Mouse (Mus musculus) stomach, embryonic 16.5 days (tissue): ENCODE data around the gene Smim23. TPM values are rescaled to one million over a fixed set of nuclear protein-coding genes. Genes with fewer than 3 reads are reported as not detected.
A peak's percentile ranks its signal among the peaks of the same experiment; 100 is the strongest.

Experiments
- ATAC-seq: fragments of 200-750 bp; cut with Nextera tagmentation; 2 replicates; pipeline ENCODE4 v1.8.0; 2017; ENCODE audit warnings: moderate number of reproducible peaks, moderate TSS enrichment; ENCODE audit not compliant: insufficient read depth, low FRiP score
- H3K27ac ChIP-seq: fragments of 300-500 bp; sonication (generic); 2 replicates; pipeline ENCODE4 v1.5.1; 2014; ENCODE audit warnings: low read length
- H3K27me3 ChIP-seq: fragments of 300-500 bp; sonication (generic); 2 replicates; pipeline ENCODE4 v1.6.1; 2014; ENCODE audit warnings: low read length, control low read depth, mixed read lengths; ENCODE audit not compliant: control insufficient read depth, insufficient read depth
- H3K36me3 ChIP-seq: fragments of 300-500 bp; sonication (generic); 2 replicates; pipeline ENCODE4 v1.6.1; 2014; ENCODE audit warnings: low read length; ENCODE audit not compliant: control insufficient read depth, insufficient read depth
- H3K4me1 ChIP-seq: fragments of 300-500 bp; sonication (generic); 2 replicates; pipeline ENCODE4 v1.6.1; 2014; ENCODE audit warnings: low read length, control low read depth, mixed read lengths; ENCODE audit not compliant: control insufficient read depth, insufficient read depth
- H3K4me2 ChIP-seq: fragments of 300-500 bp; sonication (generic); 2 replicates; pipeline ENCODE4 v1.6.1; 2014; ENCODE audit warnings: low read depth, low read length, mixed read lengths
- H3K4me3 ChIP-seq: fragments of 300-500 bp; sonication (generic); replicated peaks from 2 replicates; pipeline ENCODE4 v1.5.1; 2014; ENCODE audit warnings: mild to moderate bottlenecking, low read length
- H3K9ac ChIP-seq: fragments of 300-500 bp; sonication (generic); 2 replicates; pipeline ENCODE4 v1.6.1; 2014; ENCODE audit warnings: low read length
- H3K9me3 ChIP-seq: fragments of 300-500 bp; sonication (generic); replicated peaks from 2 replicates; pipeline ENCODE4 v1.6.1; 2016; ENCODE audit warnings: low read length, control low read depth; ENCODE audit not compliant: control insufficient read depth
- WGBS: fragments of 180-500 bp; shearing (Covaris S2); extraction: QIAGEN DNeasy Blood & Tissue Kit; methylation state at CpG from one replicate; pipeline ENCODE4 v1.1.7; 2014; 5-methylcytosine and 5-hydroxymethylcytosine counted together
- polyA plus RNA-seq: library from polyadenylated mRNA; unstranded; fragments of >200 nt; fragmentation: Nextera tagmentation; extraction: Ambion mirVana; gene quantifications from 2 replicates; pipeline ENCODE4 v1.2.1, GENCODE M21; 2015

Gene Smim23
- polyA plus RNA-seq, 1 experiment from 2014 or later = not detected

- Histone ChIP-seq H3K27me3 (no peaks in the 10 kb centered on the region), H3K9ac (no peak overlapping the region), H3K4me2 (no peak overlapping the region), H3K9me3 (no peaks in the 10 kb centered on the region), H3K27ac (no peak overlapping the region), H3K4me3 (no peak overlapping the region), H3K36me3 (no peaks in the 10 kb centered on the region), H3K4me1 (no peaks in the 10 kb centered on the region)
- ATAC-seq = peak; percentile 69; the same call in 1 of the 2 replicates
- WGBS = 66% methylated on average over 12 of the region's 12 CpGs
These were observed 6.8 kb downstream of the Smim23 start for GRCm38 (mm10) chr11:32817566-32817965.

DNA sequence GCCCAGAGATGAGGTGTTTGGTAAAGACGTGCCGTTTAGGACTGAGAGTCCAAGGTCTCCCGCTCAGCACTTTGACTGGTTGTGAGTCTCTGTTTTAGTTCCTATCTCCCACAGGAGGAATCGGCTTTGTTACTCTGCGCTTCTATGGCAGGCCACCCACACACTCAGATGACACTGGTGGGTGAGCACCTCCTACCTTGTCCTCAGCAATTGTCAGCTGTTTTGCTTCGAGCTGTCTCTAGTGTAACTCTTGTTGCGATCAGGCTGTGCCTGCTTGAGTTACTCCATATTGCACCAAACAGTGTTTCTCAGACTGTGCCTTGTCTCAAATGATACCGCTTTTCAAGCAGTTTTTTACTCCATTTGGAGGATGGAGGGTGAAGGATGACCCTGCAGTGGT lies 10.1 kb downstream of the Smim23 start:
- ATAC-seq = no peak
- Histone ChIP-seq H3K27me3 (no peaks in the 10 kb centered on the region; the same call in 1 of the 2 replicates), H3K4me1 (no peaks in the 10 kb centered on the region), H3K9ac (no peak overlapping the region), H3K4me3 (no peak overlapping the region), H3K9me3 (no peaks in the 10 kb centered on the region), H3K36me3 (no peaks in the 10 kb centered on the region), H3K27ac (no peak overlapping the region), H3K4me2 (no peak overlapping the region)
- 76% methylated on average over 8 of the region's 8 CpGs for WGBS

DNA sequence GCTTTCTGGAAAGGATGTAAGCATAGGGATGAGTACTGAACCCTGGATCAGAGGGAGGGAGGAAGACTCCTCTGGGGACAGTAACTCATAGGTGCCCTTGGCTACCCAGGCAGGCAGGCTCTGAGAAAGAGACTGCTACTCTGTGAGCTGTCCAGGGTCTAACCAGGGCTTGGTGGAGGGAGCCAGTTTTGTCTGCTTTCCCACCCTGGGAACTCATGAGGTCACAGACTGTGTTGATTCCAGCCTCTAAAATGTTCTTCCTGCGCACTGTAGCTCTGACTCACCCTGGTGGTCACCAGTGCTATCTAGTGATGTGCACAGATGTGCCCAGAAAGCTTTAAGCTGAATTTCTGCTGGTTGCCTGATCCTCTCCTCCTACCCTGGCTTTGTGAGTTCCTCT lies 15.3 kb downstream of the Smim23 start:
- H3K9me3 ChIP-seq = no peaks in the 10 kb centered on the region
- no peak overlapping the region for H3K9ac ChIP-seq
- no peak overlapping the region for H3K4me3 ChIP-seq
- no peaks in the 10 kb centered on the region; the same call in 1 of the 2 replicates for H3K27me3 ChIP-seq
- H3K4me2 ChIP-seq = no peak overlapping the region
- no peaks in the 10 kb centered on the region for H3K36me3 ChIP-seq
- H3K4me1 ChIP-seq = no peaks in the 10 kb centered on the region
- WGBS = 69% methylated on average over 1 of the region's 1 CpGs
- H3K27ac ChIP-seq = no peak overlapping the region
- ATAC-seq = no peak

DNA sequence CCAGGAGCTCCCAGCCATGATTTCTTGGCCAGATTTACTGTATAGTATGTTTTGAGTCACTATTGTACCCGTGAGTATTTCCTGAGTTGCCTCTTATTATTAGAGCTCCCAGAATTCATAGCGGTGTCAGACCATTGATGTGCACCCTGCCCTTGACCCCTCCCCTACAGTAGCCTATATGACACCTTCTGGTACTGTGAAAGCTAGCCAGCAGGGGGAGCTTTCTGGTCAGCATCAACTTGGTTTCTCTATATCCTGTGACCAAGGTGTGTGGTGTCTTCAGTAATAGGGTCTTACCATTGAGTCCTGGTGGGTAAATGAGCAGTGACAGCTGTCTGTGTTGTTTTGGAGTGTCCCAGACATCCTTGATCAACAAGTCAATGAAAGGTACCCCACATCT lies 18.4 kb downstream of the Smim23 start:
- no peaks in the 10 kb centered on the region for H3K36me3 ChIP-seq
- 15% methylated on average over 2 of the region's 2 CpGs for WGBS

DNA sequence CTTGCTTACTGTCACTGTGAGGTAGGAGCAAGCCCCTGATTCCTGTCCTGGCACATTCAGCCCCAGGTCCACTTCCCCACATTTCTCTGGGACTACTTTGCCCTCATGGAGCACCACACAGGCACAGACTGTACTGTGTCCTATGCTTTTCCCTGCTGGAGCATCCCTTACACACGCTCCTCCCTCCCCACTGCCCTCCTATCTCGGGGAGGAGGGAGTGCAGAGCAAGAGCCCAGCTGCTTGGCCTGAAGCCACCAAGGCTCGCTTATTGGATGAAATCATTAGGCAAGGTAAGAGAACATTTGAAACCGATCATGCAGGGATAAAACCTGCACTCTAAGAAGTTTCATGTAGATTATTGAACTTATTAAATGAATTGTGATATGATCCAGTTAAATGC lies 20.7 kb downstream of the Smim23 start:
- Histone ChIP-seq H3K9me3 (no peaks in the 10 kb centered on the region), H3K4me2 (no peak overlapping the region), H3K27ac (no peak overlapping the region), H3K4me1 (peaks cover 9% of the 10 kb centered on the region; the same call in 1 of the 2 replicates), H3K36me3 (no peaks in the 10 kb centered on the region), H3K27me3 (no peaks in the 10 kb centered on the region), H3K4me3 (no peak overlapping the region), H3K9ac (no peak overlapping the region)
- WGBS = 35% methylated on average over 4 of the region's 4 CpGs
- no peak for ATAC-seq

More for the DNA sequence above, 18.4 kb downstream of the Smim23 start:
- Histone ChIP-seq H3K4me3 (no peak overlapping the region), H3K9ac (no peak overlapping the region), H3K27me3 (no peaks in the 10 kb centered on the region; the same call in 1 of the 2 replicates), H3K9me3 (no peaks in the 10 kb centered on the region), H3K4me1 (peaks cover 8% of the 10 kb centered on the region; the same call in 1 of the 2 replicates), H3K4me2 (no peak overlapping the region), H3K27ac (no peak overlapping the region)
- ATAC-seq = no peak

GRCm38 (mm10) chr11:32801715-32802114 lies 22.7 kb downstream of the Smim23 start:
- no peak overlapping the region for H3K9ac ChIP-seq
- H3K27ac ChIP-seq = no peak overlapping the region
- no peak for ATAC-seq
- H3K4me3 ChIP-seq = no peak overlapping the region
- no peaks in the 10 kb centered on the region for H3K36me3 ChIP-seq
- H3K9me3 ChIP-seq = no peaks in the 10 kb centered on the region
- no peaks in the 10 kb centered on the region for H3K27me3 ChIP-seq
- no peak overlapping the region for H3K4me2 ChIP-seq
- H3K4me1 ChIP-seq = peaks cover 9% of the 10 kb centered on the region; the same call in 1 of the 2 replicates
- 35% methylated on average over 6 of the region's 6 CpGs for WGBS

- 40% methylated on average over 7 of the region's 7 CpGs for WGBS
- no peak overlapping the region for H3K9ac ChIP-seq
- no peak overlapping the region for H3K27ac ChIP-seq
- no peak for ATAC-seq
- no peak overlapping the region for H3K4me3 ChIP-seq
- no peak overlapping the region for H3K4me2 ChIP-seq
- H3K4me1 ChIP-seq = peaks cover 9% of the 10 kb centered on the region; the same call in 1 of the 2 replicates
- no peaks in the 10 kb centered on the region for H3K9me3 ChIP-seq
- H3K27me3 ChIP-seq = no peaks in the 10 kb centered on the region
- H3K36me3 ChIP-seq = no peaks in the 10 kb centered on the region
These were observed 23.5 kb downstream of the Smim23 start for GRCm38 (mm10) chr11:32800929-32801375.

DNA sequence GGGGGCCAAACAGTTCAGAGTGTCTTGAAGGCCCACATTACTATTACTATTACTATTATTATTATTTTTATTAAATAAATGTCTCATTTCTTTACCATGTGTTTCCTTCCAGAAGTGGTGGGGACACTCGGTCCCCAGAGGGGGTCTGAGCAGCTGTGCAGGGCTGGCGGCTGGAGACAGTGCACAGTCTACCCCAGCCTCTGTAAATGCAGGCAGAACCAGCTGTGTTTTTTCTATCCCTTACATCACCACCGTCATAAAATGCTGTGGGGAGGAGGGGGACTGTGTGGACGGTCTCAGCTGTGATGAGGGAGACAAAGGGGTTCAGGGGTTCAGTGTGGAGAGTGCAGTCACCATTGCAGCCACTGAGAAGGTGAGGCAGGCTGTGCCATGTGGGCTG lies 26.0 kb downstream of the Smim23 start:
- Histone ChIP-seq H3K36me3 (no peaks in the 10 kb centered on the region), H3K27ac (no peak overlapping the region), H3K9ac (no peak overlapping the region), H3K4me2 (no peak overlapping the region), H3K4me1 (peaks cover 9% of the 10 kb centered on the region; the same call in 1 of the 2 replicates), H3K27me3 (no peaks in the 10 kb centered on the region), H3K4me3 (no peak overlapping the region), H3K9me3 (no peaks in the 10 kb centered on the region)
- ATAC-seq = peak; percentile 47; the same call in 1 of the 2 replicates
- WGBS = 39% methylated on average over 4 of the region's 4 CpGs

DNA sequence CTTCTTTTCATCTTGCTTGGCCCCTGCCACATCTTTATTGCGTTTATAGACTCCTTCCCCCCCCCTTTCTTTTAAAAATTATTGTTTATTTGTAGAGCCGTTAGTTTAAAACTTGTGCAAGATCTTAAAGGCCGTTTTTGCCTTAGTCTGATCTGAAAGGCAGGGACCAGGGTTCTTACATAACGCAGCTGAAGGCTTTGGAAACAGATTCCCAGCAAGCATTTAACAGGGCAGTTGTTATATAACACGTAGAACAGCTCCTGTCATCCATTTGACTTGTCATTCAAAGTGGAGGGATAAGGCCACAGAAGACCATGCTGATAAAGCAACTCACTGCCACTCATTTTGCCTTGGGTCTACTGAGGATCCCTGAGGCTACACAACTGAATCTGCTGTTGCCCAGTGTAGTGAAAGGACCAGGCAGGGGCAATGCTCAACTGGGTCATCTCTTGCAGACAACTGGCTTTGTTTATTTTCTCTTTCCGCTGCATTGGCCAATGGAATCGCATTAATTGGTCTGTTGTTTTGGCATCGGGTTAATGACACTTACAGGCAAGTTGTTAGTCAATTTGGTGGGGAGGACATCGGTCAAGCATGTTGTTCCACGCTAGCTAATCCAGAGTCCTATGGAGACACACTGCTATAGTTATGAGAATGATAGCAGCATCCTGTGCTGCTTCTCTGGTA lies 29.5 kb downstream of the Smim23 start:
- 56% methylated on average over 10 of the region's 10 CpGs for WGBS
- no peaks in the 10 kb centered on the region for H3K36me3 ChIP-seq

More for the DNA sequence above, 29.5 kb downstream of the Smim23 start:
- Histone ChIP-seq H3K4me1 (no peaks in the 10 kb centered on the region), H3K4me2 (no peak overlapping the region), H3K9ac (no peak overlapping the region), H3K27me3 (no peaks in the 10 kb centered on the region), H3K4me3 (no peak overlapping the region), H3K9me3 (no peaks in the 10 kb centered on the region), H3K27ac (no peak overlapping the region)
- ATAC-seq = no peak
